Mouse (Mus musculus): Measurements from ENCODE around the gene Plekhg2.
"Not testable (repeated sequence)": the region's sequence is repeated elsewhere in the genome, so short reads cannot be mapped to it uniquely, and the experiment has no call there.

Gene Plekhg2

GRCm38 (mm10) chr7:28372251-28373108 is at the start of gene Plekhg2:
TSS of gene Plekhg2 (minus strand) at chr7:28372599.
- DNase-seq (ENCODE audit: low spot score in 2 of 2) = peak; percentile 97 to 99

- DNase-seq (ENCODE audit: low spot score in 2 of 2) = no peak
These were observed 47.0 kb upstream of the Plekhg2 start for GRCm38 (mm10) chr7:28419416-28419815.

GRCm38 (mm10) chr7:28418096-28418670 is 45.8 kb upstream of the Plekhg2 start:
- DNase-seq (ENCODE audit: low spot score in 2 of 2) = peak in 1 of 2 experiments; percentile 71

- DNase-seq (ENCODE audit: low spot score in 2 of 2) = no peak
These were observed 45.0 kb upstream of the Plekhg2 start for GRCm38 (mm10) chr7:28417368-28417767.

- DNase-seq (ENCODE audit: low spot score in 2 of 2) = no peak
These were observed 40.4 kb upstream of the Plekhg2 start for GRCm38 (mm10) chr7:28412826-28413225.

GRCm38 (mm10) chr7:28410841-28411475 is 38.6 kb upstream of the Plekhg2 start:
- peak in 1 of 2 experiments; percentile 76 for DNase-seq (ENCODE audit: low spot score in 2 of 2)

GRCm38 (mm10) chr7:28401942-28402341 is 29.5 kb upstream of the Plekhg2 start:
- no peak for DNase-seq (ENCODE audit: low spot score in 2 of 2)

- no peak for DNase-seq (ENCODE audit: low spot score in 2 of 2)
These were observed 28.6 kb upstream of the Plekhg2 start for GRCm38 (mm10) chr7:28401030-28401429.

- DNase-seq (ENCODE audit: low spot score in 2 of 2) = no peak
These were observed 26.4 kb upstream of the Plekhg2 start for GRCm38 (mm10) chr7:28398696-28399340.

- DNase-seq (ENCODE audit: low spot score in 2 of 2) = no peak
These were observed 25.6 kb upstream of the Plekhg2 start for GRCm38 (mm10) chr7:28398000-28398399.

- no peak for DNase-seq (ENCODE audit: low spot score in 2 of 2)
These were observed 23.0 kb upstream of the Plekhg2 start for GRCm38 (mm10) chr7:28395425-28395824.

GRCm38 (mm10) chr7:28393272-28393951 is 21.0 kb upstream of the Plekhg2 start:
- DNase-seq (ENCODE audit: low spot score in 2 of 2) = no peak

GRCm38 (mm10) chr7:28392429-28393271 is 20.3 kb upstream of the Plekhg2 start, which contains the start of the genes Med29 and Paf1:
TSS of gene Med29 (minus strand) at chr7:28392708.
TSS of gene Paf1 (plus strand) at chr7:28392951.
- DNase-seq (ENCODE audit: low spot score in 2 of 2) = peak; percentile 95 to 96

GRCm38 (mm10) chr7:28390331-28390730 is 17.9 kb upstream of the Plekhg2 start:
- DNase-seq (ENCODE audit: low spot score in 2 of 2) = no peak

- not testable (repeated sequence) for DNase-seq (ENCODE audit: low spot score in 2 of 2)
These were observed 15.0 kb upstream of the Plekhg2 start for GRCm38 (mm10) chr7:28387384-28387783.

- DNase-seq (ENCODE audit: low spot score in 2 of 2) = not testable (repeated sequence)
These were observed 14.5 kb upstream of the Plekhg2 start for GRCm38 (mm10) chr7:28386877-28387276.

GRCm38 (mm10) chr7:28386462-28386861 is 14.1 kb upstream of the Plekhg2 start:
- peak; percentile 73 to 89 for DNase-seq (ENCODE audit: low spot score in 2 of 2)

GRCm38 (mm10) chr7:28386007-28386406 is 13.6 kb upstream of the Plekhg2 start:
- no peak for DNase-seq (ENCODE audit: low spot score in 2 of 2)

GRCm38 (mm10) chr7:28385196-28385595 is 12.8 kb upstream of the Plekhg2 start:
- no peak for DNase-seq (ENCODE audit: low spot score in 2 of 2)

GRCm38 (mm10) chr7:28384162-28384561 is 11.8 kb upstream of the Plekhg2 start:
- no peak for DNase-seq (ENCODE audit: low spot score in 2 of 2)
